ENCODE assay signal across 8 mouse cellular contexts in genomic region chr13:29610051-29610931, GRCm38 (mm10).
DNase-seq lines count a peak whose midpoint lies in the region; ATAC-seq and TF ChIP-seq lines count a peak whose summit lies in the region.

No protein-coding gene starts in this region.

- H3K4me1 ChIP-seq in limb, embryonic 14.5 days (ENCODE audit: control insufficient read depth, insufficient read depth, low read length), result peaks cover 6% of the 10 kb centered on the region; the same call in 1 of the 2 replicates
- H3K4me1 ChIP-seq in limb, embryonic 10.5 days, result peaks cover 13% of the 10 kb centered on the region
- peaks cover 14% of the 10 kb centered on the region; the same call in 1 of the 2 replicates for H3K4me1 ChIP-seq in embryonic facial prominence, embryonic 12.5 days
- peaks cover 22% of the 10 kb centered on the region for H3K4me1 ChIP-seq in hindbrain, embryonic 15.5 days (replicated peaks)
- H3K4me1 ChIP-seq in neural tube, embryonic 15.5 days, result peaks cover 22% of the 10 kb centered on the region

- no peaks in the 10 kb centered on the region for H3K27me3 ChIP-seq in limb, embryonic 14.5 days (ENCODE audit: control insufficient read depth, insufficient read depth, low read length)
- H3K27me3 ChIP-seq in limb, embryonic 10.5 days (ENCODE audit: low read depth, poor library complexity, severe bottlenecking), result no peaks in the 10 kb centered on the region
- no peaks in the 10 kb centered on the region for H3K27me3 ChIP-seq in embryonic facial prominence, embryonic 12.5 days
- no peaks in the 10 kb centered on the region for H3K27me3 ChIP-seq in hindbrain, embryonic 15.5 days
- no peaks in the 10 kb centered on the region for H3K27me3 ChIP-seq in neural tube, embryonic 15.5 days (replicated peaks)

- 43% methylated on average over 13 of the region's 13 CpGs for WGBS in limb, embryonic 14.5 days
- 55% methylated on average over 13 of the region's 13 CpGs for WGBS in limb, embryonic 10.5 days
- 43% methylated on average over 13 of the region's 13 CpGs for WGBS in embryonic facial prominence, embryonic 12.5 days
- WGBS in hindbrain, embryonic 15.5 days, result 14% methylated on average over 13 of the region's 13 CpGs
- WGBS in neural tube, embryonic 15.5 days, result 15% methylated on average over 13 of the region's 13 CpGs

- no peak overlapping the region for H3K9ac ChIP-seq in limb, embryonic 14.5 days (ENCODE audit: low read depth, low read length, severe bottlenecking)
- H3K9ac ChIP-seq in embryonic facial prominence, embryonic 12.5 days, result no peak overlapping the region
- no peak overlapping the region for H3K9ac ChIP-seq in hindbrain, embryonic 15.5 days
- no peak overlapping the region for H3K9ac ChIP-seq in neural tube, embryonic 15.5 days (replicated peaks)

- H3K36me3 ChIP-seq in limb, embryonic 14.5 days (ENCODE audit: control insufficient read depth, insufficient read depth, low read length), result no peaks in the 10 kb centered on the region
- no peaks in the 10 kb centered on the region for H3K36me3 ChIP-seq in limb, embryonic 10.5 days
- H3K36me3 ChIP-seq in embryonic facial prominence, embryonic 12.5 days, result no peaks in the 10 kb centered on the region
- no peaks in the 10 kb centered on the region for H3K36me3 ChIP-seq in hindbrain, embryonic 15.5 days
- H3K36me3 ChIP-seq in neural tube, embryonic 15.5 days, result no peaks in the 10 kb centered on the region

- no peak overlapping the region for H3K4me3 ChIP-seq in limb, embryonic 14.5 days (replicated peaks; ENCODE audit: low read length)
- no peak overlapping the region for H3K4me3 ChIP-seq in limb, embryonic 10.5 days
- no peak overlapping the region for H3K4me3 ChIP-seq in embryonic facial prominence, embryonic 12.5 days
- no peak overlapping the region for H3K4me3 ChIP-seq in hindbrain, embryonic 15.5 days
- H3K4me3 ChIP-seq in neural tube, embryonic 15.5 days (replicated peaks), result no peak overlapping the region

- ATAC-seq in limb, embryonic 14.5 days (ENCODE audit: low FRiP score, low read depth), result 0 out of 2 replicates have a peak, but pooled peaks have one; percentile 41
- ATAC-seq in embryonic facial prominence, embryonic 12.5 days (ENCODE audit: insufficient number of reproducible peaks, insufficient read depth, low FRiP score, low TSS enrichment), result 0 out of 2 replicates have a peak, but pooled peaks have one; percentile 52
- peak; percentile 77 for ATAC-seq in hindbrain, embryonic 15.5 days (ENCODE audit: low FRiP score, low read depth)
- ATAC-seq in neural tube, embryonic 15.5 days (ENCODE audit: low FRiP score), result peak; percentile 66; the same call in 1 of the 2 replicates

- DNase-seq in limb, embryonic 14.5 days (ENCODE audit: low spot score), result no peak
- no peak for DNase-seq in limb, embryonic 10.5 days (ENCODE audit: low spot score)
- no peak for DNase-seq in cerebellum, adult 11 months
- DNase-seq in B cell, adult 2 months, result no peak
- no peak for DNase-seq in urinary bladder, adult 18-20 months (ENCODE audit: low spot score in 2 of 2)

- H3K9me3 ChIP-seq in limb, embryonic 14.5 days (ENCODE audit: control insufficient read depth, low read length), result no peaks in the 10 kb centered on the region
- H3K9me3 ChIP-seq in limb, embryonic 10.5 days (replicated peaks), result no peaks in the 10 kb centered on the region
- no peaks in the 10 kb centered on the region for H3K9me3 ChIP-seq in embryonic facial prominence, embryonic 12.5 days
- no peaks in the 10 kb centered on the region for H3K9me3 ChIP-seq in hindbrain, embryonic 15.5 days
- H3K9me3 ChIP-seq in neural tube, embryonic 15.5 days (replicated peaks), result no peaks in the 10 kb centered on the region

- no peak for TF ChIP-seq POLR2A in limb, embryonic 14.5 days (IDR thresholded peaks at IDR 0.05; ENCODE audit: borderline replicate concordance, extremely low read depth, insufficient read depth, insufficient read length)

- no peak overlapping the region for H3K27ac ChIP-seq in limb, embryonic 14.5 days (replicated peaks; ENCODE audit: low read depth, low read length)
- no peak overlapping the region for H3K27ac ChIP-seq in limb, embryonic 10.5 days
- no peak overlapping the region for H3K27ac ChIP-seq in embryonic facial prominence, embryonic 12.5 days
- H3K27ac ChIP-seq in hindbrain, embryonic 15.5 days (replicated peaks), result peak overlapping the region; percentile 58
- H3K27ac ChIP-seq in neural tube, embryonic 15.5 days (replicated peaks), result peak overlapping the region; percentile 55

- H3K4me2 ChIP-seq in limb, embryonic 14.5 days (replicated peaks; ENCODE audit: low read depth, low read length, severe bottlenecking), result no peak overlapping the region
- H3K4me2 ChIP-seq in embryonic facial prominence, embryonic 12.5 days (replicated peaks), result no peak overlapping the region
- no peak overlapping the region for H3K4me2 ChIP-seq in hindbrain, embryonic 15.5 days
- H3K4me2 ChIP-seq in neural tube, embryonic 15.5 days, result no peak overlapping the region

Comparison
In these comparisons a context has a peak if more than half of its experiments do, and no peak if none do; other contexts are left out.
1. H3K27ac ChIP-seq: peak in hindbrain, embryonic 15.5 days (single experiment) and neural tube, embryonic 15.5 days (single experiment); none in limb, embryonic 14.5 days (single experiment), limb, embryonic 10.5 days (single experiment) and embryonic facial prominence, embryonic 12.5 days (single experiment).
2. Peak in every context shown above with its lines, with median percentiles within 50 percentile points of each other: ATAC-seq.